Mouse (Mus musculus): Measurements from ENCODE around the gene Tmod3.
"Not testable (repeated sequence)": the region's sequence is repeated elsewhere in the genome, so short reads cannot be mapped to it uniquely, and the experiment has no call there.

Tmod3 gene

GRCm38 (mm10) chr9:75558360-75558759 is 1.1 kb downstream of the Tmod3 start:
- in situ Hi-C loops (cut with MseI, MboI), result no loop called here

DNA sequence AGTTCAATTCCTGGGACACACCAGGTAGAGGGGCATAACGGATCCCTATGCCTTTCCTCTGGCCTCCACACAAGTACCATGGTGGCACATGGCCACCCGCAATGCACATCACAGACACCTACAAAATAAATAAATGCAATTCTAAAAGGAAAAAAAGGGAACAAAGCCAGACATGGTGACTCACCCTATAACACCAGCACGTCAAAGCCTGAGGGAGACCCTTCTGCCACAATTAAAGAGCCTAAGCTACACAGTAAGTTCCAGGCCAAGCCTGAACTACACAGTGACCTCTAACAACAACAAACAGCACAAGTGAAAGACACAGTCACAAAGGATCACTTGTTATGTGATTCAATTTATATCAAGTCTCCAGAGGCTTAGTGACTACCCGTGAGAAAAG is 5.7 kb downstream of the Tmod3 start:
- in situ Hi-C loops (cut with MseI, MboI), result no loop called here

GRCm38 (mm10) chr9:75551342-75551741 is 8.1 kb downstream of the Tmod3 start:
- in situ Hi-C loops (cut with MseI, MboI), result no loop called here

DNA sequence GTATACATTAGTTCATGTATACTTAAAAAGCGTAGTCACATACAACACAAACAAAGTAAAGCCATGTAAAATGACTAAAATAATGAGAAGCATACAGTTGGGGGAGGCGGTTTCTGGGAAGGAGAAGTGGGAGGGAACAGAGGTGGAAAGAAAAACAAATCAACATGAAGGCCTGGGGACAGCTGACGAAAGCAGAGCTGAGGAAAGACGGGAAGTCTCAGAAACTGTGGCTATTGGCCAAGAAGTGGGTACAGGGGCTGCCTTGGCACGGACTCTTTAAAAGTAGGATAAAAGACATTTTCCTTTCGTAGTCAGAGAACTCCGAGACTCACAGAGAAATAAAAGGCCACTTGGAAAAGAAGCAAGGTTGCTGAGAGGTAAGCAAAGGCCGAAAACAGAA is 10.4 kb downstream of the Tmod3 start:
- in situ Hi-C loops (cut with MseI, MboI), result no loop called here

- in situ Hi-C loops (cut with MseI, MboI), result no loop called here
Observed at GRCm38 (mm10) chr9:75546885-75547553, 12.4 kb downstream of the Tmod3 start.

- in situ Hi-C loops (cut with MseI, MboI), result no loop called here
Observed at GRCm38 (mm10) chr9:75545514-75545913, 13.9 kb downstream of the Tmod3 start.

DNA sequence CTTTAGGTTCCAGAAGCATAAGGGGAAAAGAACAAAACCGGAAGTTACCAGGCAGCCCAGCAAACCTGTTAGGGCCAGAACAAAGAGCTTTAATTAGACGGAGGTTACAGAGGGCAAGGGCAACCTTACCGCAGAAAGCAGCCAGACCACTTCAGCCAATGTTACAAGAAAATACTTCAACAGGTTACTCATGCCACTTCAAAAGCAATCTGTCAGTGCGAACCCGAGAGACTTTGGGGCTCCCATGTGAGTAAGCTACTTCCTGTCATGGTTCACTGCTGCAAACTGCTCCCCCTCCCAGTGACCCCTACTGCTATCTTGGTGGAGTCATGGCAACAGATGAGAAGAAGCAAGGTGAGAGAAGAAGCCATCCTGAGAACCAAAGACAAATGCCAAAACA is 18.0 kb downstream of the Tmod3 start:
- in situ Hi-C loops (cut with MseI, MboI), result no loop called here

GRCm38 (mm10) chr9:75536422-75536821 is 23.0 kb downstream of the Tmod3 start:
- in situ Hi-C loops (cut with MseI, MboI), result no loop called here

GRCm38 (mm10) chr9:75534431-75534962 is 25.0 kb downstream of the Tmod3 start:
- in situ Hi-C loops (cut with MseI, MboI), result no loop called here

DNA sequence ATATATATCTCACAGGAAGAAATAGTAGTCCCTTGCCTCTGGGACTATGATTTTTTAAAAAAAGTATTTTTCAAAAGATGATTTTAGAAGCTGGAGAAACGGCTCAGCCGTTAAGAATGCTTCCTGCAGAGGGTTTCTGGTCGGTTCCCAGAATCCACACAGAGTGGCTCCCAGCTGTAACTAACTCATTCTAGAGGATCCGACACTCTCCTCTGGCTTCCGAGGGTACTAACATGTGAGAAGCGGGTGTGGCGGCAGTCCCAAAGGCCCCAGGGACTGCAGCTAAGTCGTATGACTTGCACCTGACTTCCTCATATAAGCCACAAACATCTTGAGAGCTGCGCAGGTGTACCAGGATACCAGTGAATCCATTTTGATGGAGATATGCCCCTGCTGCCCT is 26.5 kb downstream of the Tmod3 start:
- in situ Hi-C loops (cut with MseI, MboI), result not testable (repeated sequence)

GRCm38 (mm10) chr9:75532461-75532860 is 27.0 kb downstream of the Tmod3 start:
- in situ Hi-C loops (cut with MseI, MboI), result no loop called here

DNA sequence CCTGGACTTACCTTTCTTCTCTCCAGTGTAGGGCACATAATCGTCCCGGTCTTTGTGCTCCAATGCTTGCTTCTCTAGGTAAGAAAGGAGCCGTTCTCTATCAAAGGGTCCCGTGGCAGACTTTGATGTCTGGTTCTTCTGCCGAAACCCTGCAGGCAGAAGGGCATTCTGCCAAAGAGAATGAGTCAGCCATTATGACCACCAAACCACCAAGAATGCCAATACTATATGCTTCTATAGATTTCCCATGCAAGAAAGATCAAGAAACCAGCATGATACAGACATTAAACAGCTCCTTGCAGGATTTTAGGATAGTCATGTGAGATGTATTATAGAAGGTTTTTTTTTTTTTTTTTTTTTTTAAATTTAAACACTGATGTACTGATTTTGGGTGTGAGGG is 30.1 kb downstream of the Tmod3 start:
- in situ Hi-C loops (cut with MseI, MboI), result no loop called here

DNA sequence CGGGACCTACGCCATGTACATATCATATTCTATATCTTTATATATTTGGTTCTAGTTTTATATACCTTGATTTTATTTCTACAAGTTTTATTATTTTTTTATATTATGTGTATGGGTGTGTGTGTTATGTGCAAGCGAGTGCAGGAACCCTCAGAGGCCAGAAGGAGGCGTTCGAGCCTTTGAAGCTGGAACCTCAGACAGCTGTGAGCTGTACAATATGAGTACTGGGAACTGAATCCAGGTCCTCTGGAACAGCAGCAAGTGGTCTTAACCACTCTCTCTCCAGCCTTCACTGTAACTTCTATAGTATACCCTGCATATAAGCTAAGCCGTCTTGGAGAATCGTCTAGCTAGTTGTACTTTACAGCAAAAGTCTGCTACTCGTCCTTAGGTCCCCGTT is 31.4 kb downstream of the Tmod3 start:
- in situ Hi-C loops (cut with MseI, MboI), result no loop called here

DNA sequence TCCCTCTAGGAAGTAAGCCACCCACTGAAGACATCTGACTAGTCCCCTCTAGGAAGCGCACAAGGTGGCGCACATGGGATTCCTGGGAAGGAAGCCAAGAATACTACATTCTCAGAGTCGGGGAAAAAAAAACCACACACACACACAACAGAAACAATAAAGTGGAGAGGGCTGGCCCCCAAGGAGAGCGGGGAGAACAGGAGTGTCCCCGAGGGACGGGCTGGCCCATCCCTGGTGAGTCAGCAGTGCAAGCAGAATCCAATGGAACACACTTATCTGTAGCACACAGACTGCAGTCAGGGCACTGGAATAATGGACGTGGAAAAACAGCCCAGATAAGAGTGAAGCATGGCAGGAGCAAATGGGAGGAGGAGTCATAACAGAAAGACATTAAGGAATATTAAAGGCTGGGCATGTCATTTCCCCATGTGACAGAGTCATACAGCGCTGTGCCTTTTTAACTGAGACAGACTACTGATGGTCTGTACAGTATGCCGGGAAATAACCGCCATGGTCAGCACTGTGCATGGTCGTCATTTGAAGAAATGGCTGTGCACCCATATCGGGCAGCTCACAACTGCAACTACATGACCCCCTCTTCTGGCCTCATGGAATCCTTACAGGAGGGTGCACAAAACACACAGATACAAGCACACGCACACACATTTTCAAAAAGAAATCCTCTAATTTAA is 31.9 kb downstream of the Tmod3 start:
- in situ Hi-C loops (cut with MseI, MboI), result no loop called here

DNA sequence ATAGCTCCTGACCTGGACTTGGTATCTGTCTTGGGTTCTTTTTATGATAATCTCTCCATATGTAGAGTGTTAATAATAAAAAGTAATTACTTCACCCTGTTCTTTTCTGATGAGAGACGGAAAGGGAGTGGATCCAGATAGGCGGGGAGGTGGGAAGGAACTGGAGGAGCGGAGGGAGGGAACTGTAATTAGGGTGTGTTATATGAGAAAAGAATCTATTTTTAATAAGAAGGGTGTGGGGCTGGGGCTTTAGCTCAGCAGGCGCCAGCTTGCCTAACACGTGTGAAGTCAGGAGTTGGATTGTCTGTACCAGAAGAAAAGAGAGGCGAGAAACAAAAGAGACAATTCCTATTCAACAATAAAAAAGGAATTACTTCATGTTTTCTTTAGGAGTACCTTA is 35.8 kb downstream of the Tmod3 start:
- in situ Hi-C loops (cut with MseI, MboI), result loop anchor here in 1 of 2 experiments (5.0 kb wide), 1 partner anchor 59 kb away; no protein-coding TSS in a partner anchor

GRCm38 (mm10) chr9:75522217-75522616 is 37.2 kb downstream of the Tmod3 start:
- in situ Hi-C loops (cut with MseI, MboI), result loop anchor here in 1 of 2 experiments (5.0 kb wide), 1 partner anchor 60 kb away; no protein-coding TSS in a partner anchor

- in situ Hi-C loops (cut with MseI, MboI), result loop anchor here in 1 of 2 experiments (5.0 kb wide), 1 partner anchor 61 kb away; no protein-coding TSS in a partner anchor
Observed at GRCm38 (mm10) chr9:75521788-75522187, 37.7 kb downstream of the Tmod3 start.

GRCm38 (mm10) chr9:75520940-75521339 is 38.5 kb downstream of the Tmod3 start:
- in situ Hi-C loops (cut with MseI, MboI), result loop anchor here in 1 of 2 experiments (5.0 kb wide), 1 partner anchor 61 kb away; no protein-coding TSS in a partner anchor

- in situ Hi-C loops (cut with MseI, MboI), result no loop called here
Observed at GRCm38 (mm10) chr9:75517751-75518150, 41.7 kb downstream of the Tmod3 start.

DNA sequence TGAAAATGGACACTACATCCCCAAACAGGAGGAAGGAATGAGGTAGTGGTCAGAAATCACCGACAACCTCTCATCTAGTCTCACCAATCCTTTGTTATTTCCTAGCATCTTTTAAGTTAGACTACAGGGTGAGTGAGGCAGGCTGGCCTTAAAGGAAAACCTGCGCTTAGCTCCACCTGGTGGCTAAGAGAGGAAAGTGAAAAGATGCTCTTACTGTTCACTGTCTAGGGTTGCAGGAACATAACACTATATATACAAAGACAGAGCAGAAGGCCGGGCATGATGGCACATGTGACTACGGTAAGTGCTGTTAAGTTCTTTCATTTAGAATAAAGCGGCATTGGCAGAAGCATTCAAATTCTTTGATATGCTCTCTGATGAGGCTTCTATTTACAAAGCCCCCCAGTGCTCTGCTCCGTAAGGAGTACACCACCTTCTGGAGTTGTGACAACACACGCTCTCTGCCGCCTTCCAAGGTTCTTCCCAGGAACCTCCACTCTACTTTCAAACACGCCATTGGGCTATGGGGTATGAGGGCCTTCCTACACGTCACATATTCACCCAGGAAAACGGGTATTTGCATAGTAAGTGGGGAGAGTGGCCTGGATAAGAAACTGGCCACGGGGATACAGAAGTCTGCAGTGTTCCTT is 43.9 kb downstream of the Tmod3 start:
- in situ Hi-C loops (cut with MseI, MboI), result no loop called here

- in situ Hi-C loops (cut with MseI, MboI), result no loop called here
Observed at GRCm38 (mm10) chr9:75511236-75511939, 48.1 kb downstream of the Tmod3 start.

DNA sequence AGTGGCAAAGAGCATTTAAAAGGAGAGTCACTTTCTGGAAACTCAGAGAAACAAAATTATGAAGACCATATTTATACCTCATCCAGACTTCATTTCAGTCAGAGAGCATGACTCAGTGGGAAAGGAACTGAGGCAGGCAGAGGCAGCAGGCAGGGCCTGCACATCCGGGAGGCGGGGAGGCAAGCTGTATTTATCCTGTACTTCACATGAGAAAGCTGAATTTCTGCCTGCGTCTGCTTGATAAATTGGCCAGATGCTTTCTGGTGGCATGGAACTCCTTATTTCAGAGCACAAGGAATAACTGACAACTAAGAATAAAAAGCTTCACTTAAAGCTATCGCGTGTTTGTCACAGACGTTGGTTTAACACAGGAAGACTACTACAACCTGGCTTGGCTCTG is 55.1 kb downstream of the Tmod3 start:
- in situ Hi-C loops (cut with MseI, MboI), result no loop called here

Data from mouse trophoblast stem cell (cell line).